Mouse (Mus musculus): ENCODE measurements around the gene Efna5. TPM values are rescaled to one million over a fixed set of nuclear protein-coding genes. Genes with fewer than 3 reads are reported as not detected.

The Efna5 gene
- polyA plus RNA-seq, 1 experiment from 2014 or later = 22.0 TPM

DNA sequence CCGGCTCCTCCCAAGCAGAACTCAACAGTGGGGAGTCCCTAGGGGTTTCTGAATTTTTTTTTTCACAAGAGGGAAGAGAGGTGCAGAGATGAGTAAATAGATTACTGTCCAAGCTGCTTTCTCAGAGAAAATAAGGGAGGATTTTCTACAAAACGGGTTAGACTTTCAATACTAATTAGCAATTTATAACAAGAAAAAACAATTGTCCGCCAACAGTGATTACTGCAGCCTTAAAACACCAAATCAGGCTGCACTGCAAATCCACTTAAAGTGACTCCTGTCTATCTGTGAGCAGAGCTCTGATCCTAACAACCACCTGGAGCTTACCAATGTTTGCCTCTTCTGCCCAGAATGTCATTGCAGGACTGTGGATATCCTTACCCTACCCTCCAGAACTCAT is 18.1 kb downstream of the Efna5 start:
- no peaks in the 10 kb centered on the region for H3K36me3 ChIP-seq (ENCODE audit: control insufficient read depth, insufficient read depth)
- H3K9me3 ChIP-seq (replicated peaks; ENCODE audit: control insufficient read depth, low read length) = no peaks in the 10 kb centered on the region
- H3K27ac ChIP-seq (ENCODE audit: low read length) = peak overlapping the region; percentile 67
- H3K9ac ChIP-seq (ENCODE audit: low read length) = peak overlapping the region; percentile 55; the same call in 1 of the 2 replicates
- peaks cover 12% of the 10 kb centered on the region for H3K4me1 ChIP-seq (ENCODE audit: control insufficient read depth, insufficient read depth, low read length)
- H3K4me3 ChIP-seq (ENCODE audit: low read length) = no peak overlapping the region
- no peaks in the 10 kb centered on the region for H3K27me3 ChIP-seq (ENCODE audit: control insufficient read depth, insufficient read depth, low read length)
- 64% methylated on average over 3 of the region's 3 CpGs for WGBS
- no peak for ATAC-seq (replicated peaks; ENCODE audit: extremely low read depth, insufficient read depth, low FRiP score)
- peak overlapping the region; percentile 51; the same call in 1 of the 2 replicates for H3K4me2 ChIP-seq (ENCODE audit: low read depth, low read length)

DNA sequence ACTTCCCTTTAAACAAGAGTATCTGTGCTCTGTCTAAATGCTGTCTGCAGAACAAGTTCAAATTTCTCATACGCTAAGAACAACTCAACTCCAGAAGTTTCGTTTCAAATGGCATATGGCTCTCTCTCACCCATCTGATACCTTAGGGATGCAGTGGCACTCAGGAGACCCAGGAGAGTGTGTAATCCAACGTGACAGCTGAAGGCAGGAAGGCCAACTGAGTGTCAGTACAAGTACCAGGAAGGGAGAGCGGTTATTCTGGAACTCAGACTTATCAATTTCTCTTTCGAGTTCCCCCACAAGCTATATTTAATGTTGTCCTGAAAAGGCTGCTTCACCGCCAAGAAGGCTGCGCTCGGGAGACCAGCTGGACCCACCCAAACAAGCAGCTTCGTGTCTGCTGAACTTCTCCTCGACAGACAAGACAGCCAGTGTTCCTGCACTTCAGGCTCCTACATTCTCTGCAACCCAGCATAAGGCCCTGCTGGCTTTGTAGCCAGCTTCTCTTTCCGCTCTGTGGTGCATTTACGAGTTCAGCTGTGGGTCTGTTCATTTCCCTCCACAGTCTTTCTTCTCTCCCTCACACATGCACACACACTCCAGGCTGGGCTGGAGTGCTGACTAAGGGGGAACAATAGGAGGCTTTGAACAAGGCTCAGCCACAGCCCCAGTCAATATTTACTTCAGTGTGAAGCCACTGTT is 18.7 kb downstream of the Efna5 start:
- WGBS = 14% methylated on average over 12 of the region's 12 CpGs
- Histone ChIP-seq H3K4me3 (ENCODE audit: low read length) (peak overlapping the region; percentile 26), H3K9me3 (replicated peaks; ENCODE audit: control insufficient read depth, low read length) (no peaks in the 10 kb centered on the region), H3K36me3 (ENCODE audit: control insufficient read depth, insufficient read depth) (no peaks in the 10 kb centered on the region), H3K9ac (ENCODE audit: low read length) (peak overlapping the region; percentile 55), H3K27me3 (ENCODE audit: control insufficient read depth, insufficient read depth, low read length) (no peaks in the 10 kb centered on the region), H3K4me1 (ENCODE audit: control insufficient read depth, insufficient read depth, low read length) (peaks cover 12% of the 10 kb centered on the region), H3K27ac (ENCODE audit: low read length) (peak overlapping the region; percentile 67), H3K4me2 (ENCODE audit: low read depth, low read length) (peak overlapping the region; percentile 51)
- peak; percentile 52 for ATAC-seq (replicated peaks; ENCODE audit: extremely low read depth, insufficient read depth, low FRiP score)

DNA sequence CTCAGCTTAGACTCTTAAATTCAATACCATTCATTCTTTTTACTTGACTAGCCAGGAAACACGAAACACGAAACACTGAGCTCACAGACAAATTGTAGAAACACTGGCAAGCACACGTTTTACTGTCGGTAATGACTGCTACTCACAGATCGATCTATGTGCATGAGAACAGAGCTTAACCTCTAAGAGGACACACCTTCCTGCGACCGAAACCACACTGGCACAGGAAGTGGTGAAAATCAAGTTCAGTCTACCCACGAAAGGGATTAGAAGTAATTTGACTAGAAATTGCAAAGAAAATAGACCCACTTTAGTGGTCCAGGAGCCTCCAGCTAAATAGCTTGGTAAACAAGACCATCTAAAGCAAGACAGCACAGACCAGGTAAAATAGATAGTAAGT is 23.8 kb downstream of the Efna5 start:
- no peak for ATAC-seq (replicated peaks; ENCODE audit: extremely low read depth, insufficient read depth, low FRiP score)
- no peaks in the 10 kb centered on the region for H3K27me3 ChIP-seq (ENCODE audit: control insufficient read depth, insufficient read depth, low read length)
- H3K9me3 ChIP-seq (replicated peaks; ENCODE audit: control insufficient read depth, low read length) = no peaks in the 10 kb centered on the region
- no peaks in the 10 kb centered on the region for H3K36me3 ChIP-seq (ENCODE audit: control insufficient read depth, insufficient read depth)
- no peak overlapping the region for H3K9ac ChIP-seq (ENCODE audit: low read length)
- no peak overlapping the region for H3K4me2 ChIP-seq (ENCODE audit: low read depth, low read length)
- H3K27ac ChIP-seq (ENCODE audit: low read length) = no peak overlapping the region
- H3K4me1 ChIP-seq (ENCODE audit: control insufficient read depth, insufficient read depth, low read length) = peaks cover 17% of the 10 kb centered on the region
- 67% methylated on average over 8 of the region's 8 CpGs for WGBS
- no peak overlapping the region for H3K4me3 ChIP-seq (ENCODE audit: low read length)

DNA sequence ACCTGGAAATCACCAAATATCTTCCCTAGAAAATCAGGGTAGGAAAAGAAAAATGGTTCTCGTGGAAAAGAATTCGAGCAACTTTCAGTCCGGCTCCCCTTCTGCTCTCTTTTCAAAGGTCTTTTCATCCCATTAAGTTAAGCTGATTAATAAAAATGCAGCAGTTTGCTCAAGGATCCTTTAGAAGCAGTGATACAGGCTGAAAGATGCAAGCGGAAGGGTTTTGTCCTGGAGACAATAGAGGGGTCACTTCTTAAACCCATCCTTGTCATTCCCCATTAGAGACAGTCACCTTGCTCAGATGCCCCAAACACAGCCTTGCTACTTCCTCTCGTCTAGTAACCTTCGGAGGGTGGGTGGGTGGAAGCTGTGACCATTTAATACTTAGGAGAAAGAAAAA is 27.4 kb downstream of the Efna5 start:
- H3K9me3 ChIP-seq (replicated peaks; ENCODE audit: control insufficient read depth, low read length) = no peaks in the 10 kb centered on the region
- 43% methylated on average over 6 of the region's 6 CpGs for whole genome bisulfite sequencing
- H3K9ac ChIP-seq (ENCODE audit: low read length) = no peak overlapping the region
- no peak overlapping the region for H3K27ac ChIP-seq (ENCODE audit: low read length)
- H3K4me3 ChIP-seq (ENCODE audit: low read length) = no peak overlapping the region
- H3K36me3 ChIP-seq (ENCODE audit: control insufficient read depth, insufficient read depth) = no peaks in the 10 kb centered on the region
- no peak overlapping the region for H3K4me2 ChIP-seq (ENCODE audit: low read depth, low read length)
- ATAC-seq (replicated peaks; ENCODE audit: extremely low read depth, insufficient read depth, low FRiP score) = no peak
- peaks cover 27% of the 10 kb centered on the region for H3K4me1 ChIP-seq (ENCODE audit: control insufficient read depth, insufficient read depth, low read length)
- H3K27me3 ChIP-seq (ENCODE audit: control insufficient read depth, insufficient read depth, low read length) = no peaks in the 10 kb centered on the region

DNA sequence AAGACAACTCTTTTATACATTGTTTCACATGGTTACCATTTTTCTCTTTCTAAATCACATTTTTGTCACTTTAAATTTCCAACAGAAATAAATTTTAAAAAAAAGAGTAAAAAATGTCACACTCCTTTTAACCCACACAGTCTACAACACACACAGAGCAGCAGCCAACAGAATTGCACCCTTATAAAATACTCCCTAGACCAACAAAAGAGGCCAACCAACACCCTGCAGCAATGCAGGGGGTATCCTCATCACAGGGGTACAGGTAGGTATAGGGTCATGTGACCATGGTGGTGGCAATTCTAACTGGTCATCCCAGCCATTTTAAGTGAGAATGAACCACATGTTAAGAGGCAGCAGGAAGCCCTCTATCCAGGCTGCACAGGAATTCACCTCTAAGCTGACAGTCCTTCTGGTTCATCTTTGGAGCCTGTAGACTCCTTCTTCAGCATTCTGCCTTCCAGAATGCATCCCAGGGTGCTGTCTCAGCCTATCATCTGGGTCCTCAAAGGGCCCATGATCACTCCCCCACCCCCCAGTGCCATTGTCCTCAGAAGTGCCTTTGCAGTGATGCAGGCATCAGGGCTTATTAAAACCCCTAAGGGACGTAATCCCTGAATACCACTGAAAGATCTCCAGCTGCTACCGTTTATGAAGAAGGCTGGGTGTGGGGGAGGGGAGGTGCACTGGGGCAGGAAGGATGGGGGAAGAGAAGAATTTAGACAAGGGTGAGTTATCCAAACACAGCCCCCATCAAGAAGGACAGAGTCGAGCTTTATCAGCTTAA is 28.1 kb downstream of the Efna5 start:
- no peak overlapping the region for H3K4me2 ChIP-seq (ENCODE audit: low read depth, low read length)
- WGBS = 4% methylated on average over 3 of the region's 3 CpGs
- ATAC-seq (replicated peaks; ENCODE audit: extremely low read depth, insufficient read depth, low FRiP score) = no peak
- H3K27ac ChIP-seq (ENCODE audit: low read length) = no peak overlapping the region
- H3K36me3 ChIP-seq (ENCODE audit: control insufficient read depth, insufficient read depth) = no peaks in the 10 kb centered on the region
- H3K9me3 ChIP-seq (replicated peaks; ENCODE audit: control insufficient read depth, low read length) = no peaks in the 10 kb centered on the region
- H3K4me3 ChIP-seq (ENCODE audit: low read length) = no peak overlapping the region
- H3K4me1 ChIP-seq (ENCODE audit: control insufficient read depth, insufficient read depth, low read length) = peaks cover 27% of the 10 kb centered on the region
- H3K9ac ChIP-seq (ENCODE audit: low read length) = no peak overlapping the region
- no peaks in the 10 kb centered on the region for H3K27me3 ChIP-seq (ENCODE audit: control insufficient read depth, insufficient read depth, low read length)

DNA sequence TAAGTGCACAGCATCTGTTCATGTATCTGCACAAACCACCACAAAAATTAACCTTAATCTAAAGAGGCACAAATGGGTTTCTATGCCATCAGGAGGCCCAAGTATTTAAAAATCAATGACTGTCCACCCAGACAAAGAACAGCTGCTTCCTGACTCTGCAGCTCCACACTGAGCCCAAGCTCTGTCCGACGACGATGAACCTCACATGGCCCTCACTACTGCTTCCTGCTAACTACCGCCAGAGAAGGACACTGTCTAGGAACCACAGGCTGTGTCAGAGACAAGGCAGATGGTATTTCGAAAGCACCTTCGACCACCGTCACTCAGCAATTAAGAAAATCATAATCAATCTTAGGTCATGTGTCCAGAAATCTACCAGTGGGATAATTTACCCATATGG is 29.8 kb downstream of the Efna5 start:
- Histone ChIP-seq H3K4me2 (ENCODE audit: low read depth, low read length) (no peak overlapping the region), H3K27me3 (ENCODE audit: control insufficient read depth, insufficient read depth, low read length) (no peaks in the 10 kb centered on the region), H3K27ac (ENCODE audit: low read length) (no peak overlapping the region), H3K9ac (ENCODE audit: low read length) (no peak overlapping the region), H3K4me1 (ENCODE audit: control insufficient read depth, insufficient read depth, low read length) (peaks cover 27% of the 10 kb centered on the region), H3K9me3 (replicated peaks; ENCODE audit: control insufficient read depth, low read length) (no peaks in the 10 kb centered on the region), H3K36me3 (ENCODE audit: control insufficient read depth, insufficient read depth) (no peaks in the 10 kb centered on the region), H3K4me3 (ENCODE audit: low read length) (no peak overlapping the region)
- WGBS = 33% methylated on average over 7 of the region's 7 CpGs
- 0 out of 2 replicates have a peak, but pooled peaks have one; percentile 55 for ATAC-seq (replicated peaks; ENCODE audit: extremely low read depth, insufficient read depth, low FRiP score)

DNA sequence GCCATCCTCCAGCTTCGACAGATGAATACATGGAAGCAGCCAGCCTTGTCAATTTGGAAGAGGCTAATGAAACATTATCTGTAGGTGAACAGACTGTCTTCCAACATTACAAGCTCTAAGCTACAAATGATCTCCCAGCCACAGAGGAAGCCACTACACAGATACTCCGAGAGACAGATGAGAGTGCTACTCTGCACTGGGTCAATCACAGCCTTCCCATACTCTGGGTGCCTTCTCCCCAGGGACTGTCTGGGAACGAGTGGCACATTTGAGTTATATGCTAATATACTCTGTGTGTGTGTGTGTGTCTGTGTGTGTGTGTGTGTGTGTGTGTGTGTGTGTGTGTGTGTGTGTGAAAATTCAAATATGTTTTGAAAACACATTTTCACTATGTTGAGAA is 30.5 kb downstream of the Efna5 start:
- Histone ChIP-seq H3K27ac (ENCODE audit: low read length) (no peak overlapping the region), H3K9ac (ENCODE audit: low read length) (no peak overlapping the region), H3K4me3 (ENCODE audit: low read length) (no peak overlapping the region), H3K36me3 (ENCODE audit: control insufficient read depth, insufficient read depth) (no peaks in the 10 kb centered on the region), H3K9me3 (replicated peaks; ENCODE audit: control insufficient read depth, low read length) (no peaks in the 10 kb centered on the region), H3K4me2 (ENCODE audit: low read depth, low read length) (no peak overlapping the region), H3K27me3 (ENCODE audit: control insufficient read depth, insufficient read depth, low read length) (no peaks in the 10 kb centered on the region), H3K4me1 (ENCODE audit: control insufficient read depth, insufficient read depth, low read length) (peaks cover 27% of the 10 kb centered on the region)
- WGBS = 68% methylated on average over 3 of the region's 3 CpGs
- no peak for ATAC-seq (replicated peaks; ENCODE audit: extremely low read depth, insufficient read depth, low FRiP score)

DNA sequence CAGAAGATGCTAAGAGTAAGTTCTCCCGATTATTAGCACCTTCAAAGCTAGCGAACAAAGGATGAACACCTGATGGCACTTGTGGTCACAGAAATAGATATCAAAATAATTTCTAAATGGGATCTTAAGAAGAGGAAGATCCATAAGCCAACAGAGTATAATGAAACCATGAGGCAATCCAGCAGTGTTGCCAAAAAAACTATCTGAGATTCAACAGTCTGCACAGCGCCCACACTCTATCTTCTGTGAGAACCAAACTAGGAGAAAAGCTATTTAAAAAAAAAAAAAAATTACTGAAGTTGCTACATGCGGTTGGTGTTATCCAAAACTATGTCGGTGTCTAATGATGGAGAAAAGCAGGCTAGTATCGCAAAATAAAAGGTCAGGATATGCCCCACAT is 31.4 kb downstream of the Efna5 start:
- WGBS = 82% methylated on average over 6 of the region's 6 CpGs
- no peaks in the 10 kb centered on the region for H3K36me3 ChIP-seq (ENCODE audit: control insufficient read depth, insufficient read depth)

DNA sequence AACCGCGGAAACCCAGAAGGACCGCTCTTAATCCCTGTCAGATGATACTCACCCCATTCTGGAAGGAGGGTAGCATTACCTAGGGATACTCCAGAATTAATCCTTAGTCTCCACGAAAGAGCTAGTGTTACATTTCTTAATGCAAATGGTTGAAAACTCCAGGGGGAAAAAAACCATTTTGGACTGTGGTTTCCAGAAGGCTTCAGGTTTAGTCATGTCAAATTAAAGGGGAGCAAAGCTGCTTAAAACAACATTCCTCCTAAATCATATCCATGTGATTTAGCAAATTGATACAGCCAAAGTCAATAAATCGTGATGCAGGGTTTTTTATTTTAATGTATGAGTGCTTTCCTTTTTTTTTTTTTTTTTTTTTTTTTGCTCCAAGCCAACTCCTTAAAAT is 35.5 kb downstream of the Efna5 start:
- no peak for ATAC-seq (replicated peaks; ENCODE audit: extremely low read depth, insufficient read depth, low FRiP score)
- no peak overlapping the region for H3K4me3 ChIP-seq (ENCODE audit: low read length)
- 58% methylated on average over 5 of the region's 5 CpGs for WGBS
- no peak overlapping the region for H3K27ac ChIP-seq (ENCODE audit: low read length)
- H3K9ac ChIP-seq (ENCODE audit: low read length) = no peak overlapping the region
- H3K36me3 ChIP-seq (ENCODE audit: control insufficient read depth, insufficient read depth) = no peaks in the 10 kb centered on the region
- H3K27me3 ChIP-seq (ENCODE audit: control insufficient read depth, insufficient read depth, low read length) = no peaks in the 10 kb centered on the region
- no peak overlapping the region for H3K4me2 ChIP-seq (ENCODE audit: low read depth, low read length)
- H3K4me1 ChIP-seq (ENCODE audit: control insufficient read depth, insufficient read depth, low read length) = peaks cover 6% of the 10 kb centered on the region; the same call in 1 of the 2 replicates
- H3K9me3 ChIP-seq (replicated peaks; ENCODE audit: control insufficient read depth, low read length) = no peaks in the 10 kb centered on the region

More for the DNA sequence above, 31.4 kb downstream of the Efna5 start:
- H3K27me3 ChIP-seq (ENCODE audit: control insufficient read depth, insufficient read depth, low read length) = no peaks in the 10 kb centered on the region
- no peak overlapping the region for H3K4me2 ChIP-seq (ENCODE audit: low read depth, low read length)
- H3K4me1 ChIP-seq (ENCODE audit: control insufficient read depth, insufficient read depth, low read length) = peaks cover 27% of the 10 kb centered on the region
- no peaks in the 10 kb centered on the region for H3K9me3 ChIP-seq (replicated peaks; ENCODE audit: control insufficient read depth, low read length)
- no peak overlapping the region for H3K27ac ChIP-seq (ENCODE audit: low read length)
- H3K9ac ChIP-seq (ENCODE audit: low read length) = no peak overlapping the region
- no peak overlapping the region for H3K4me3 ChIP-seq (ENCODE audit: low read length)
- no peak for ATAC-seq (replicated peaks; ENCODE audit: extremely low read depth, insufficient read depth, low FRiP score)
